Mouse (Mus musculus) ES-E14 (cell line): ENCODE measurements around the gene Klrg1. TPM values are rescaled to one million over a fixed set of nuclear protein-coding genes. Genes with fewer than 3 reads are reported as not detected.

Experiments
- DNase-seq: peaks from one replicate; pipeline ENCODE4 v3.0.0-alpha.2; 2013; ENCODE audit warnings: low read depth, low spot score
- H3K27ac ChIP-seq: 2 replicates; pipeline ENCODE4 v1.5.1; 2012; ENCODE audit warnings: low read depth, mild to moderate bottlenecking, low read length, moderate library complexity, mixed read lengths; ENCODE audit not compliant: poor library complexity, insufficient read depth, severe bottlenecking
- H3K36me3 ChIP-seq: 2 replicates; pipeline ENCODE4 v1.6.1; 2012; ENCODE audit warnings: mild to moderate bottlenecking, low read length, moderate library complexity, mixed read lengths; ENCODE audit not compliant: control insufficient read depth, poor library complexity, insufficient read depth, severe bottlenecking
- H3K4me1 ChIP-seq, 2 experiments: fragments of 150-350 bp in 1 of 2; sonication (generic) in 1 of 2; 2 replicates each; pipeline ENCODE4 v1.6.1; 2012; ENCODE audit warnings: low read length in 2 of 2, mild to moderate bottlenecking in 1 of 2, mixed read lengths in 1 of 2; ENCODE audit not compliant: control insufficient read depth in 2 of 2, insufficient read depth in 2 of 2, poor library complexity in 1 of 2
- H3K4me3 ChIP-seq, 2 experiments: fragments of 150-350 bp in 1 of 2; sonication (generic) in 1 of 2; 2 replicates each; pipeline ENCODE4 v1.5.1; 2012; ENCODE audit warnings: low read length in 2 of 2, low read depth in 1 of 2, mild to moderate bottlenecking in 1 of 2, mixed read lengths in 1 of 2; ENCODE audit not compliant: insufficient read depth in 1 of 2, poor library complexity in 1 of 2, severe bottlenecking in 1 of 2
- H3K9ac ChIP-seq: 2 replicates; pipeline ENCODE4 v1.6.1; 2012; ENCODE audit warnings: low read depth, mild to moderate bottlenecking, low read length, mixed read lengths; ENCODE audit not compliant: poor library complexity, insufficient read depth, severe bottlenecking
- H3K9me3 ChIP-seq: fragments of 150-350 bp; sonication (generic); 2 replicates; pipeline ENCODE4 v1.6.1; 2012; ENCODE audit warnings: low read depth, mild to moderate bottlenecking, low read length; ENCODE audit not compliant: control insufficient read depth, insufficient read depth
- CHD2 ChIP-seq: IDR thresholded peaks from 2 replicates; pipeline ENCODE4 v1.6.1; 2014; ENCODE audit warnings: mild to moderate bottlenecking, low read depth, low read length, inconsistent platforms
- HCFC1 ChIP-seq: IDR thresholded peaks from 2 replicates; pipeline ENCODE4 v1.6.1; 2012; ENCODE audit warnings: low read length, inconsistent platforms, borderline replicate concordance; ENCODE audit not compliant: insufficient read depth
- MAFK ChIP-seq: IDR thresholded peaks from 2 replicates; pipeline ENCODE4 v1.6.1; 2014; ENCODE audit warnings: mild to moderate bottlenecking, low read depth, low read length, inconsistent platforms; ENCODE audit not compliant: insufficient read depth
- ZC3H11A ChIP-seq: IDR thresholded peaks from 2 replicates; pipeline ENCODE4 v1.6.1; 2012; ENCODE audit warnings: low read depth, mild to moderate bottlenecking, inconsistent platforms, low read length, borderline replicate concordance
- ZNF384 ChIP-seq: IDR thresholded peaks from 2 replicates; pipeline ENCODE4 v1.6.1; 2012; ENCODE audit warnings: low read depth, low read length, inconsistent platforms
- in situ Hi-C, 2 experiments: fragments of 600-800 bp; cut with MboI; formaldehyde crosslinking; loops; one replicate each; pipeline ENCODE4 v1.15.1; 2025; ENCODE audit warnings: low sequenced_read_pairs in 2 of 2, inconsistent platforms in 1 of 2; ENCODE audit not compliant: unreplicated experiment in 2 of 2
- total RNA-seq: library from RNA; depleted of rRNA; stranded (reverse); fragments of 300-350 nt; gene quantifications from 2 replicates; pipeline ENCODE4 v1.2.3, GENCODE M21; 2012

Gene Klrg1
- total RNA-seq, 1 experiment: not detected

- Histone ChIP-seq H3K9ac (no peak overlapping the region), H3K4me1 (peaks cover 4% of the 10 kb centered on the region in 2 experiments; a peak in 2 of 4 replicates), H3K27ac (no peak overlapping the region), H3K9me3 (no peaks in the 10 kb centered on the region), H3K36me3 (no peaks in the 10 kb centered on the region), H3K4me3 (no peak overlapping the region)
- no peak for DNase-seq
- in situ Hi-C loops: no loop called here
- TF ChIP-seq CHD2 (no peak), ZC3H11A (no peak), ZNF384 (no peak), MAFK (no peak), HCFC1 (no peak)
These were observed 12.6 kb upstream of the Klrg1 start for GRCm38 (mm10) chr6:122295242-122295641.

- Histone ChIP-seq H3K4me3 (no peak overlapping the region), H3K9ac (no peak overlapping the region), H3K4me1 (peaks cover 4% of the 10 kb centered on the region in 2 experiments; a peak in 2 of 4 replicates), H3K9me3 (no peaks in the 10 kb centered on the region), H3K27ac (no peak overlapping the region), H3K36me3 (no peaks in the 10 kb centered on the region)
- no peak for DNase-seq
- TF ChIP-seq ZNF384 (no peak), ZC3H11A (no peak), MAFK (no peak), HCFC1 (no peak), CHD2 (no peak)
- in situ Hi-C loops: no loop called here
These were observed 11.6 kb upstream of the Klrg1 start for GRCm38 (mm10) chr6:122294290-122294689.

DNA sequence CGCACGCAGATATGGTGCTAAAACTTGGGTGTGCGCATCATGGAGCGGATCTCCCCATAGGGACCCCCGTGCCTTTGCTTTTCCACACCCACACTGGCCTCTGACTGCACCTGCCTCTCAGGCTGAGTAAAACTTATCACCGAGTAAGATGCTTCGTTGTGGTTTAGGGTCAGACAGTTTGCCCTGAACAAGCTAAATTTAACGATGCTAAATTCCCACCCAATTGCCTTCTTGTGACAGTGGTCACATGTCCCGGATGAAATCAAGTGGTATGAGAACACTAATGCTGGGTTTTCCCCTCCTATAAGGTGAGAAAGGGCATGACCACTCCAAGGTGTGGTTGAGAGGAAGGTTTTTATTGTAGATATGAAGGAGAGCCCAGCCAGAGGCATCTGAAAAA, 11.1 kb upstream of the Klrg1 start:
- Histone ChIP-seq H3K9ac (no peak overlapping the region), H3K9me3 (no peaks in the 10 kb centered on the region), H3K4me1 (peaks cover 4% of the 10 kb centered on the region in 2 experiments; a peak in 2 of 4 replicates), H3K4me3 (no peak overlapping the region), H3K36me3 (no peaks in the 10 kb centered on the region), H3K27ac (no peak overlapping the region; the same call in 1 of the 2 replicates)
- no peak for DNase-seq
- in situ Hi-C loops: no loop called here
- TF ChIP-seq ZC3H11A (no peak), HCFC1 (no peak), MAFK (no peak), ZNF384 (no peak), CHD2 (no peak)

- Histone ChIP-seq H3K27ac (no peak overlapping the region), H3K4me3 (no peak overlapping the region), H3K9me3 (no peaks in the 10 kb centered on the region), H3K9ac (no peak overlapping the region), H3K36me3 (no peaks in the 10 kb centered on the region), H3K4me1 (peaks cover 4% of the 10 kb centered on the region in 2 experiments; a peak in 2 of 4 replicates)
- no peak for TF ChIP-seq MAFK
- no peak for TF ChIP-seq ZNF384
- no peak for TF ChIP-seq HCFC1
- TF ChIP-seq ZC3H11A: no peak
- DNase-seq: no peak
- in situ Hi-C loops: no loop called here
These were observed 10.4 kb upstream of the Klrg1 start for GRCm38 (mm10) chr6:122293121-122293520.

- Histone ChIP-seq H3K9ac (no peak overlapping the region), H3K9me3 (no peaks in the 10 kb centered on the region), H3K4me1 (peaks cover 0 to 2% of the 10 kb centered on the region in 2 experiments; a peak in 1 of 4 replicates), H3K4me3 (no peak overlapping the region), H3K27ac (no peak overlapping the region), H3K36me3 (no peaks in the 10 kb centered on the region)
- TF ChIP-seq HCFC1: no peak
- no peak for TF ChIP-seq ZNF384
- no peak for TF ChIP-seq CHD2
- no peak for TF ChIP-seq ZC3H11A
- TF ChIP-seq MAFK: no peak
- in situ Hi-C loops: no loop called here
- DNase-seq: no peak
These were observed 9.5 kb upstream of the Klrg1 start for GRCm38 (mm10) chr6:122292184-122292583.
